Mouse (Mus musculus): ENCODE measurements at regions not wholly inside any gene's neighbourhood (a gene's known extent, or its start where the extent isn't known, plus 50 kb on each side); places are given as distances from the start of the nearest gene placed in this dataset.

DNA sequence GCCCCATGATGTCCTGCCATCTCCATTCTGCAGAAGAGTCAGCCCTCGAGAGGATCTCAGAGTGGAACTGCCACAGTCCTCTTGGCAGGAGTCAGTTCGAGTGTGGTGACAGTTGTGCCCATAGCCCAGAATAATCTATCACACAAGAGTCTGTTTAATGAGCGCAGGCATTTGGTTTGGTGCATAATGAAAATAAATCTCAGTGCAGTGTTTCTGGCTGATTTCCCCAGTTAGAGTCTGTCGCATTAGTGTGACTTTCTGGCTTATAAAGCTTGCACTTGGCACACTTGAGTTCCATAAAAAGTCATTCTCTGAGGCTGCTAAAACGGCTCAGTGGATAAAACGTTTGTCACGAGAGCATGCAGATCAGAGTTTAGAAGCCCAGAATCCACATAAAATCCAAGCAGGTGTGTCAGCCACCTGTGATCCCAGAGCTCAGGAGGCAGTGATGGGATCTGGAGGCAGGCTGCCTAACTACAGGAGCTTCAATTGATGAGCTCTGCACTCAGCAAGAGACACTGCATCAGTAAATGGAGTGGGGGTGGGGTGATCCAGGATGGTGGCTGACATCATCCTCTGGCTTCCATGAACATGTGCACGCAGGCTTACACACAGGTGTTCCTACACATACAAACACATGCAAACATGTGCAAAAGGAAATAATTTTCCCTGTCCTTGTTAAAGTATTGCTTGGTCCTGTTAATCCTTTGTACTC, 578.5 kb downstream of the Plekhb2 start:
- Histone ChIP-seq H3K27me3 (ENCODE audit: control insufficient read depth, insufficient read depth, insufficient read length) (no peaks in the 10 kb centered on the region), H3K79me3 (ENCODE audit: low read depth) (no peaks in the 10 kb centered on the region), H3K36me3 (ENCODE audit: control insufficient read depth, insufficient read depth) (no peaks in the 10 kb centered on the region), H3K79me2 (ENCODE audit: control insufficient read depth, insufficient read depth) (no peaks in the 10 kb centered on the region), H3K4me3 (ENCODE audit: insufficient read depth, poor library complexity, severe bottlenecking) (no peak overlapping the region), H3ac (ENCODE audit: control insufficient read depth, insufficient read length, low read depth) (no peak overlapping the region)
- no peak for TF ChIP-seq CTCF (IDR thresholded peaks at IDR 0.05; ENCODE audit: control insufficient read depth, insufficient read depth, insufficient read length)
- no peak for TF ChIP-seq FOSL1 (IDR thresholded peaks at IDR 0.05; ENCODE audit: insufficient read depth, low read length, poor library complexity, severe bottlenecking)
- no peak for TF ChIP-seq MYOG (IDR thresholded peaks at IDR 0.05; ENCODE audit: control insufficient read depth, extremely low read depth, insufficient read length)
- TF ChIP-seq USF1 (IDR thresholded peaks at IDR 0.05; ENCODE audit: low read depth), result no peak
- no peak for TF ChIP-seq MYOD1 (IDR thresholded peaks at IDR 0.05; ENCODE audit: control insufficient read depth, insufficient read length, low read depth)
- TF ChIP-seq MAX (IDR thresholded peaks at IDR 0.05), result no peak
- TF ChIP-seq CEBPB (IDR thresholded peaks at IDR 0.05; ENCODE audit: low read depth), result no peak

DNA sequence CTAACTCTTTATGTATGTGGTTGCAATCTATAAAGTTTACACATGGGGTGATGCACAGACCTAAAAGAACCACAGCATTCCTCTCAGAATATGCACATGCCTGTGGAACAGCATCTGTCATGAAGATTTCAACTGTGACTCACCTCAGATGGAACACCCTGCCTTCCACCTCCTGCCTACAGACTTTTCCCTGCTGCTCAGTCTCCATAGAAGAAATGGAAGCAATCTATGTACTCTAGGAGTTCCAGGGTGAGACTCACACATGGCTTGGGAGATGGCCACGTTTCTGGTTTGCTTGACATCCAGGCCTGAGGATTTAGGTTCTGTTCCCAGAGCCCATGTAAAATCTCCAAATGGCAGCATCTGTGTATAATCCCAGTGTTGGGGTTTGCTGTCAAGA, 579.7 kb downstream of the Plekhb2 start:
- no peak overlapping the region for H3ac ChIP-seq (ENCODE audit: control insufficient read depth, insufficient read length, low read depth)
- no peaks in the 10 kb centered on the region for H3K27me3 ChIP-seq (ENCODE audit: control insufficient read depth, insufficient read depth, insufficient read length)
- no peaks in the 10 kb centered on the region for H3K79me2 ChIP-seq (ENCODE audit: control insufficient read depth, insufficient read depth)
- no peaks in the 10 kb centered on the region for H3K36me3 ChIP-seq (ENCODE audit: control insufficient read depth, insufficient read depth)
- H3K4me3 ChIP-seq (ENCODE audit: insufficient read depth, poor library complexity, severe bottlenecking), result no peak overlapping the region
- H3K79me3 ChIP-seq (ENCODE audit: low read depth), result no peaks in the 10 kb centered on the region
- no peak for TF ChIP-seq CTCF (IDR thresholded peaks at IDR 0.05; ENCODE audit: control insufficient read depth, insufficient read depth, insufficient read length)
- no peak for TF ChIP-seq FOSL1 (IDR thresholded peaks at IDR 0.05; ENCODE audit: insufficient read depth, low read length, poor library complexity, severe bottlenecking)

DNA sequence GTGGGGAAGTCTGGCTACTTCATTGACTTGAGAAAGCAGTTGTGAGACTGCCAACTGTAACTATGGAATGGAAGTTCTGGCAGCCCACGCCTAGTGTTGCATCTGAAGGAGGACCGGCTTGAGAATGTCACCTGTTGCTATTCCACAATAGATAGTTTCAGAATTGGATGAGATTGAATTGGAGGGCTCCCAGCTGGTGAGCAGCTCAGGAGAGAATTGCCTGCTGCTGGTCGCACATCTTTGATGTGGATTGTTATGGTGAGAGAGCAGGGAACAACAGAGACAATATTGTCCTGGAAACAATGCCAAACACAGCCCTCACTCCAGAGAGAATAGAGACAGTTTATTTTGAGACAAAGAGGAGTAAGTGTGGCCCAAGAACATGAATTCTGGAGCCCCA, 585.9 kb downstream of the Plekhb2 start:
- no peak overlapping the region for H3ac ChIP-seq (ENCODE audit: control insufficient read depth, insufficient read length, low read depth)
- no peak overlapping the region for H3K4me3 ChIP-seq (ENCODE audit: insufficient read depth, poor library complexity, severe bottlenecking)
- H3K79me3 ChIP-seq (ENCODE audit: low read depth), result no peaks in the 10 kb centered on the region
- no peaks in the 10 kb centered on the region for H3K79me2 ChIP-seq (ENCODE audit: control insufficient read depth, insufficient read depth)
- TF ChIP-seq CTCF (IDR thresholded peaks at IDR 0.05; ENCODE audit: control insufficient read depth, insufficient read depth, insufficient read length) (no peak), USF1 (IDR thresholded peaks at IDR 0.05; ENCODE audit: low read depth) (no peak)
- no peaks in the 10 kb centered on the region for H3K36me3 ChIP-seq (ENCODE audit: control insufficient read depth, insufficient read depth)
- H3K27me3 ChIP-seq (ENCODE audit: control insufficient read depth, insufficient read depth, insufficient read length), result no peaks in the 10 kb centered on the region

DNA sequence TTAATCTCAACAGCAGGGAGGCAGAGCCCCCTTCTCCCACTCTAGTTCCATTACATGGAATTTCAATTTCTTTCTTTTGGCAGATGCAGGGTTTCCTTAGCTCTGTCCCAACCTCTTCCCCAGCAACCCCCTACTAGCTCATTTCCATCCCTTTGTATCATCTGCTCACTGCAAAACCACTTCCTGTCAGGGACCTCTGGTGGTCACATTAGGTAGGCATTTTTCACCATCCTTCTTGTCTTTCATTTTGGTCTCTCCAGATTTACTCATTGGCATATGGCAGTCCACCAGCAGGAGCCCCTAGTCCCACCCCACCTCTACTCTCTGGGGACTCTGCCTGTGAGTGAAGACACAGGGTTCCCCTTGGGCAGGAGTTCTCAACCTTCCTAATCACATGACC, 597.6 kb downstream of the Plekhb2 start:
- Histone ChIP-seq H3K4me3 (ENCODE audit: insufficient read depth, poor library complexity, severe bottlenecking) (no peak overlapping the region), H3K27me3 (ENCODE audit: control insufficient read depth, insufficient read depth, insufficient read length) (no peaks in the 10 kb centered on the region), H3ac (ENCODE audit: control insufficient read depth, insufficient read length, low read depth) (no peak overlapping the region), H3K36me3 (ENCODE audit: control insufficient read depth, insufficient read depth) (no peaks in the 10 kb centered on the region), H3K79me3 (ENCODE audit: low read depth) (no peaks in the 10 kb centered on the region), H3K79me2 (ENCODE audit: control insufficient read depth, insufficient read depth) (no peaks in the 10 kb centered on the region)
- no peak for TF ChIP-seq USF1 (IDR thresholded peaks at IDR 0.05; ENCODE audit: low read depth)
- TF ChIP-seq MYOD1 (IDR thresholded peaks at IDR 0.05; ENCODE audit: control insufficient read depth, insufficient read length, low read depth), result no peak

DNA sequence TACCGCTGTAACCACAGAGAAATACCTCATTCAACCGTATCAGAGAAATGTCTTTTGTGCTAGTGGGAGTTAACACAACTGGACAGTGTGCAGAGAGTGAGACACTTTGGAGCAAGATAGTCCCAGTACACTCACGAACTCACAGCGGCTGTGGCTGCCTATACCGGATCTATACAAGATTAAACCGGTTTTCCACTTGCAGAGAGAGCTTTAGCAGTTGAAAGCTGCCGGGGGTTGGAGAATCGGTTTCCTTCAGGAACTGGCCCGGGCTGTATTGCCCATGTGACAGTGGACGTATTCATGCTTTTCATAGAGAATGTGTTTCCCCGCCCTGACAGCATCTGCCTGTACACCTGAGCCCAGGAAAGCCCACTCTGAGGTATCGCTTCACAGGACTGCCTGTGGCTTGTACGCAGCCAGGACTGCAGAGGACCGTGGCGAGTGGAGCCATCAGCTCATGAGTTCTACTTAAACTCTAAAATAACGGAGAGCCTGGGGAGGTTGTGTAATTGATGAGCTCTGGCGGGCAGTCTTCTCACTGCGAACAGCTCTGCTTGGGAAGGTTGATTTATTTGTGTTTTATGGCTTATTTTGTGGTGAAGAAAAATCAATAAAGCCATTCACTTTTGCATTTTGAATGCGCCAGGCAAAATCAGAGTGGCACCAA, 602.8 kb downstream of the Plekhb2 start:
- Histone ChIP-seq H3K79me3 (ENCODE audit: low read depth) (no peaks in the 10 kb centered on the region), H3ac (ENCODE audit: control insufficient read depth, insufficient read length, low read depth) (no peak overlapping the region), H3K27me3 (ENCODE audit: control insufficient read depth, insufficient read depth, insufficient read length) (no peaks in the 10 kb centered on the region), H3K36me3 (ENCODE audit: control insufficient read depth, insufficient read depth) (no peaks in the 10 kb centered on the region), H3K79me2 (ENCODE audit: control insufficient read depth, insufficient read depth) (no peaks in the 10 kb centered on the region), H3K4me3 (ENCODE audit: insufficient read depth, poor library complexity, severe bottlenecking) (no peak overlapping the region)
- TF ChIP-seq USF1 (IDR thresholded peaks at IDR 0.05; ENCODE audit: low read depth) (no peak), FOSL1 (IDR thresholded peaks at IDR 0.05; ENCODE audit: insufficient read depth, low read length, poor library complexity, severe bottlenecking) (no peak), MYOD1 (IDR thresholded peaks at IDR 0.05; ENCODE audit: control insufficient read depth, insufficient read length, low read depth) (no peak), CEBPB (IDR thresholded peaks at IDR 0.05; ENCODE audit: low read depth) (no peak), MAX (IDR thresholded peaks at IDR 0.05) (no peak), MYOG (IDR thresholded peaks at IDR 0.05; ENCODE audit: control insufficient read depth, extremely low read depth, insufficient read length) (no peak), CTCF (IDR thresholded peaks at IDR 0.05; ENCODE audit: control insufficient read depth, insufficient read depth, insufficient read length) (no peak)

DNA sequence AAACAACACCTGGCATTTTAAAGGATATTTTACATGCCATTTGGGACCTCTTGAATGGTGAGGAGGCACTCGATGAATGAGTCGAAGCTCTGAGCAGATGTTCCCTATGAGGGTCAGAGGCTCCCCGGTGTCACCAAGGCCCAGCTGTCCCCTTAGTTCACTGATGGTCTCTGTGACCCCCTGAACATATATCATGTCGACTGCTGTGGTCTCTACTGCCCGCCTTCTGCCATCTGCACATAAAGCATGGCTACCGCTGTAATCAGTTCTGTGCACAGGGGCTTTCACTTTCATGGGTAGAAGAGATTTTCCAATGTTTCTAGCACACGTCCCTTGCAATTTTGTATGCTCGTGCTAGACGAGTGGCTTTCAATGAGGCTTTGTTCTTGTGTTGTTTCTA, 607.8 kb downstream of the Plekhb2 start:
- no peak for TF ChIP-seq CTCF (IDR thresholded peaks at IDR 0.05; ENCODE audit: control insufficient read depth, insufficient read depth, insufficient read length)
- TF ChIP-seq FOSL1 (IDR thresholded peaks at IDR 0.05; ENCODE audit: insufficient read depth, low read length, poor library complexity, severe bottlenecking), result no peak
- TF ChIP-seq MAX (IDR thresholded peaks at IDR 0.05), result no peak
- no peak for TF ChIP-seq USF1 (IDR thresholded peaks at IDR 0.05; ENCODE audit: low read depth)
- TF ChIP-seq CEBPB (IDR thresholded peaks at IDR 0.05; ENCODE audit: low read depth), result no peak
- TF ChIP-seq MYOD1 (IDR thresholded peaks at IDR 0.05; ENCODE audit: control insufficient read depth, insufficient read length, low read depth), result no peak
- TF ChIP-seq MYOG (IDR thresholded peaks at IDR 0.05; ENCODE audit: control insufficient read depth, extremely low read depth, insufficient read length), result no peak
- no peaks in the 10 kb centered on the region for H3K79me2 ChIP-seq (ENCODE audit: control insufficient read depth, insufficient read depth)
- no peak overlapping the region for H3K4me3 ChIP-seq (ENCODE audit: insufficient read depth, poor library complexity, severe bottlenecking)
- H3K79me3 ChIP-seq (ENCODE audit: low read depth), result no peaks in the 10 kb centered on the region
- H3K36me3 ChIP-seq (ENCODE audit: control insufficient read depth, insufficient read depth), result no peaks in the 10 kb centered on the region
- no peaks in the 10 kb centered on the region for H3K27me3 ChIP-seq (ENCODE audit: control insufficient read depth, insufficient read depth, insufficient read length)
- no peak overlapping the region for H3ac ChIP-seq (ENCODE audit: control insufficient read depth, insufficient read length, low read depth)

Data from C2C12 (cell line).